Mouse (Mus musculus): Measurements from ENCODE around the gene Asic5. TPM values are rescaled to one million over a fixed set of nuclear protein-coding genes. Genes with fewer than 3 reads are reported as not detected.

Asic5 gene
- total and polyA plus RNA-seq, 3 experiments, result not detected

DNA sequence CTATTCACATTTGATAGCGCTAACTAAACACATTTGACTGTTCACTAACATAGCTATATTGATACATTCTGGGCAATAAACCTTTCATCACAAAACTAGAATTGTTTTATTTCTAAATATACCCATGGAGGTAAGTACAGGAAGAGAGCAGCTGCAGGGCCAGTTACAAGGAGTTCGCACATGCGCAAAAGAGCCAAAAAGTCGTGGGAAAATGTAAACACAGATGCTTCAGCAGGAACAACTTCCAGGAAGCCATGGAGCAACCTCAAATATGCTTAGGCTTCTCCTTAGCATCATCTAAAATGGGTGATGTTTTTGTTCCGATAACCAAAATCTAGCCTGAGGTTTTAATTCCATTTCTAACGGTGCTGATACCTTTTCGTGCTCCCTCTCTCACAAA is 66.6 kb downstream of the Asic5 start:
- no peak for DNase-seq (ENCODE audit: extremely low read depth)
- dilution Hi-C loops (cut with MboI; ENCODE audit: extremely low pct_ligation_motif_present, extremely low pct_unique_long_range_greater_than_20kb, low sequenced_read_pairs), result no loop called here
- H3K4me1 ChIP-seq (ENCODE audit: control insufficient read depth in 1 of 2, insufficient read depth in 2 of 2), result no peaks in the 10 kb centered on the region
- no peak overlapping the region for H3K4me2 ChIP-seq (ENCODE audit: insufficient read depth, low read depth, poor library complexity, severe bottlenecking)
- no peaks in the 10 kb centered on the region for H3K9me3 ChIP-seq (replicated peaks; ENCODE audit: low read length)
- H3K27ac ChIP-seq (ENCODE audit: insufficient read depth, low read depth), result no peak overlapping the region
- H3K36me3 ChIP-seq (replicated peaks in 1 of 2; ENCODE audit: control insufficient read depth in 1 of 2, insufficient read depth in 1 of 2, low read length in 1 of 2), result no peaks in the 10 kb centered on the region
- no peak overlapping the region for H3K9ac ChIP-seq (ENCODE audit: insufficient read depth, low read depth)
- H3K27me3 ChIP-seq (replicated peaks), result no peaks in the 10 kb centered on the region
- H3K4me3 ChIP-seq (replicated peaks in 1 of 3; ENCODE audit: low read depth in 2 of 3, low read length in 2 of 3, poor library complexity in 1 of 3), result no peak overlapping the region
- TF ChIP-seq PAX5 (IDR thresholded peaks at IDR 0.05; ENCODE audit: low read length) (no peak), ZMIZ1 (IDR thresholded peaks at IDR 0.05; ENCODE audit: low read depth, low read length) (no peak), MAX (IDR thresholded peaks at IDR 0.05; ENCODE audit: low read length) (no peak), CHD2 (IDR thresholded peaks at IDR 0.05; ENCODE audit: low read length) (no peak), ZC3H11A (IDR thresholded peaks at IDR 0.05; ENCODE audit: low read depth, low read length) (no peak), RCOR1 (conservative IDR thresholded peaks at IDR 0.05; ENCODE audit: low read depth, low read length) (no peak), SMC3 (IDR thresholded peaks at IDR 0.05; ENCODE audit: low read depth, low read length) (no peak), ELF1 (IDR thresholded peaks at IDR 0.05; ENCODE audit: low read depth, low read length) (no peak), SIN3A (IDR thresholded peaks at IDR 0.05; ENCODE audit: low read length) (no peak), POLR2A (IDR thresholded peaks at IDR 0.05; ENCODE audit: low read depth, low read length) (no peak), NELFE (IDR thresholded peaks at IDR 0.05; ENCODE audit: low read depth, low read length) (no peak), CHD1 (IDR thresholded peaks at IDR 0.05; ENCODE audit: low read depth, low read length) (no peak), USF1 (IDR thresholded peaks at IDR 0.05; ENCODE audit: low read depth, low read length) (no peak)
- in situ Hi-C loops (cut with MboI; ENCODE audit: low pct_ligation_motif_present, low pct_unique_long_range_greater_than_20kb, low sequenced_read_pairs), result loop anchor here (25.0 kb wide), 1 partner anchor 289 kb away; no protein-coding TSS in a partner anchor
- no peaks in the 10 kb centered on the region for H3K79me2 ChIP-seq (replicated peaks; ENCODE audit: control insufficient read depth, extremely low read depth, insufficient read depth, poor library complexity, severe bottlenecking)

DNA sequence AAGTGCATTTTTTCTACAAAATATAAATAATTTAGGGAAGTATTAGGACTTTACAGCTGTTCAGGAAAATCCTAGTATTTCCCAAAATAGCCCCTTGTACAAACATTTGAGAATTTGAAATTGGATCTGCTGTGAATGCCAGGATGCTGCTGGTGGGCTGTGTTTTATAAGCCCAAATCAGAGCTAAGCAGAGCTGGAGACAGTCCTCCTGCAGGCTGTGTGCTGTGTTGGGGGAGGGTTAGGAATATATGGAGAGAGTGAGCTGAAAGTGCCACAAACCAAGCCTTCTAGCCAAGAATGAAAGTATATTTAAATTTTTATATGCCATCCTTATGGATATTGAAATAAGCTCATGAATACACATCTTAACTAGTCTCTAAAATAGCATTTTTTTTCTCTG is 69.4 kb downstream of the Asic5 start:
- Histone ChIP-seq H3K27ac (ENCODE audit: insufficient read depth, low read depth) (no peak overlapping the region), H3K36me3 (replicated peaks in 1 of 2; ENCODE audit: control insufficient read depth in 1 of 2, insufficient read depth in 1 of 2, low read length in 1 of 2) (no peaks in the 10 kb centered on the region), H3K9me3 (replicated peaks; ENCODE audit: low read length) (no peaks in the 10 kb centered on the region), H3K4me1 (ENCODE audit: control insufficient read depth in 1 of 2, insufficient read depth in 2 of 2) (peaks cover 5 to 6% of the 10 kb centered on the region in 2 experiments), H3K4me2 (ENCODE audit: insufficient read depth, low read depth, poor library complexity, severe bottlenecking) (no peak overlapping the region), H3K9ac (ENCODE audit: insufficient read depth, low read depth) (no peak overlapping the region), H3K79me2 (replicated peaks; ENCODE audit: control insufficient read depth, extremely low read depth, insufficient read depth, poor library complexity, severe bottlenecking) (no peaks in the 10 kb centered on the region), H3K27me3 (replicated peaks) (no peaks in the 10 kb centered on the region), H3K4me3 (replicated peaks in 1 of 3; ENCODE audit: low read depth in 2 of 3, low read length in 2 of 3, poor library complexity in 1 of 3) (no peak overlapping the region)
- dilution Hi-C loops (cut with MboI; ENCODE audit: extremely low pct_ligation_motif_present, extremely low pct_unique_long_range_greater_than_20kb, low sequenced_read_pairs) (no loop called here), in situ Hi-C loops (cut with MboI; ENCODE audit: low pct_ligation_motif_present, low pct_unique_long_range_greater_than_20kb, low sequenced_read_pairs) (no loop called here)
- DNase-seq (ENCODE audit: extremely low read depth), result no peak
- no peak for TF ChIP-seq JUN (IDR thresholded peaks at IDR 0.05; ENCODE audit: insufficient read depth, low read depth, low read length)
- TF ChIP-seq POLR2A (IDR thresholded peaks at IDR 0.05; ENCODE audit: low read depth, low read length), result no peak
- no peak for TF ChIP-seq USF1 (IDR thresholded peaks at IDR 0.05; ENCODE audit: low read depth, low read length)
- TF ChIP-seq MAZ (IDR thresholded peaks at IDR 0.05; ENCODE audit: low read depth, low read length), result no peak
- no peak for TF ChIP-seq ELF1 (IDR thresholded peaks at IDR 0.05; ENCODE audit: low read depth, low read length)
- TF ChIP-seq USF2 (conservative IDR thresholded peaks at IDR 0.05; ENCODE audit: low read depth, low read length), result no peak

Measured in CH12.LX (cell line).